Mouse (Mus musculus): ENCODE measurements around the gene Gm33543. TPM values are rescaled to one million over a fixed set of nuclear protein-coding genes. Genes with fewer than 3 reads are reported as not detected.

The Gm33543 gene
- polyA plus RNA-seq, 1 experiment from 2014 or later: not detected

- Histone ChIP-seq H3K4me2 (ENCODE audit: low read length) (no peak overlapping the region), H3K27me3 (replicated peaks; ENCODE audit: control insufficient read depth, insufficient read depth, low read length) (no peaks in the 10 kb centered on the region), H3K4me3 (ENCODE audit: low read depth, low read length) (no peak overlapping the region), H3K4me1 (ENCODE audit: control insufficient read depth, insufficient read depth, low read length) (no peaks in the 10 kb centered on the region), H3K9ac (ENCODE audit: low read length) (no peak overlapping the region), H3K9me3 (replicated peaks; ENCODE audit: control insufficient read depth, low read length) (no peaks in the 10 kb centered on the region), H3K27ac (ENCODE audit: low read depth, low read length) (no peak overlapping the region), H3K36me3 (ENCODE audit: control insufficient read depth, insufficient read depth, low read length) (no peaks in the 10 kb centered on the region)
- DNase-seq (ENCODE audit: low spot score) (no peak), ATAC-seq (no peak)
- WGBS: 93% methylated on average over 1 of the region's 1 CpGs
These were observed 65.7 kb downstream of the Gm33543 start for GRCm38 (mm10) chr10:95777071-95777470.

GRCm38 (mm10) chr10:95774856-95775255 is 67.9 kb downstream of the Gm33543 start:
- H3K9me3 ChIP-seq (replicated peaks; ENCODE audit: control insufficient read depth, low read length): no peaks in the 10 kb centered on the region
- H3K4me1 ChIP-seq (ENCODE audit: control insufficient read depth, insufficient read depth, low read length): no peaks in the 10 kb centered on the region
- no peak for ATAC-seq
- no peak for DNase-seq (ENCODE audit: low spot score)
- no peak overlapping the region for H3K9ac ChIP-seq (ENCODE audit: low read length)
- H3K27me3 ChIP-seq (replicated peaks; ENCODE audit: control insufficient read depth, insufficient read depth, low read length): no peaks in the 10 kb centered on the region
- no peaks in the 10 kb centered on the region for H3K36me3 ChIP-seq (ENCODE audit: control insufficient read depth, insufficient read depth, low read length)
- no peak overlapping the region for H3K27ac ChIP-seq (ENCODE audit: low read depth, low read length)
- H3K4me3 ChIP-seq (ENCODE audit: low read depth, low read length): no peak overlapping the region
- H3K4me2 ChIP-seq (ENCODE audit: low read length): no peak overlapping the region
- WGBS: 94% methylated on average over 7 of the region's 7 CpGs

GRCm38 (mm10) chr10:95774001-95774628 is 68.6 kb downstream of the Gm33543 start:
- Histone ChIP-seq H3K27me3 (replicated peaks; ENCODE audit: control insufficient read depth, insufficient read depth, low read length) (no peaks in the 10 kb centered on the region), H3K4me2 (ENCODE audit: low read length) (no peak overlapping the region), H3K4me3 (ENCODE audit: low read depth, low read length) (no peak overlapping the region), H3K36me3 (ENCODE audit: control insufficient read depth, insufficient read depth, low read length) (no peaks in the 10 kb centered on the region), H3K9ac (ENCODE audit: low read length) (no peak overlapping the region), H3K4me1 (ENCODE audit: control insufficient read depth, insufficient read depth, low read length) (no peaks in the 10 kb centered on the region), H3K27ac (ENCODE audit: low read depth, low read length) (no peak overlapping the region), H3K9me3 (replicated peaks; ENCODE audit: control insufficient read depth, low read length) (no peaks in the 10 kb centered on the region)
- WGBS: 83% methylated on average over 9 of the region's 9 CpGs
- DNase-seq (ENCODE audit: low spot score) (no peak), ATAC-seq (no peak)

Other genes with a start within 250 kb of the Gm33543 start
- gene Anapc15-ps, start 169.5 kb downstream of the Gm33543 start, polyA plus RNA-seq (2014; fragmentation: Nextera tagmentation; extraction: Ambion mirVana): not detected in 2 replicates
- gene Eea1, start 97.7 kb upstream of the Gm33543 start, polyA plus RNA-seq (2014; fragmentation: Nextera tagmentation; extraction: Ambion mirVana): 15.5 and 18.9 TPM in 2 replicates

All from forebrain, embryonic 14.5 days (tissue).